Mouse (Mus musculus) myocyte (in vitro differentiated cells): ENCODE measurements around the gene Orc2. TPM values are rescaled to one million over a fixed set of nuclear protein-coding genes. Genes with fewer than 3 reads are reported as not detected.

Experiments used
- H3K27me3 ChIP-seq: one replicate; pipeline ENCODE4 v1.6.1; 2011; ENCODE audit not compliant: control insufficient read depth, insufficient read depth, insufficient read length
- H3K36me3 ChIP-seq: one replicate; pipeline ENCODE4 v1.6.1; 2011; ENCODE audit not compliant: control insufficient read depth, insufficient read depth
- H3K4me2 ChIP-seq: one replicate; pipeline ENCODE4 v1.6.1; 2011; ENCODE audit warnings: low read depth, control low read depth
- H3K4me3 ChIP-seq: one replicate; pipeline ENCODE4 v1.5.1; 2011; ENCODE audit warnings: mild to moderate bottlenecking, control low read depth, moderate library complexity
- H3K79me2 ChIP-seq: one replicate; pipeline ENCODE4 v1.6.1; 2011; ENCODE audit not compliant: control insufficient read depth, insufficient read depth
- H3ac ChIP-seq: one replicate; pipeline ENCODE4 v1.6.1; 2011; ENCODE audit not compliant: control insufficient read depth, insufficient read length
- CEBPB ChIP-seq: IDR thresholded peaks from 2 replicates; pipeline ENCODE4 v1.6.1; 2011; ENCODE audit warnings: mild to moderate bottlenecking, moderate library complexity; ENCODE audit not compliant: poor library complexity, insufficient read depth, severe bottlenecking
- E2F4 ChIP-seq: IDR thresholded peaks from one replicate; pipeline ENCODE4 v1.6.1; 2011; ENCODE audit warnings: mild to moderate bottlenecking, control low read depth, moderate library complexity; ENCODE audit not compliant: insufficient read depth
- MAX ChIP-seq: IDR thresholded peaks from one replicate; pipeline ENCODE4 v1.6.1; 2011; ENCODE audit warnings: low read depth, mild to moderate bottlenecking, control low read depth
- MYOD1 ChIP-seq, 3 experiments: IDR thresholded peaks; one replicate each; pipeline ENCODE4 v1.6.1; 2011; ENCODE audit warnings: control low read depth in 2 of 3, low read depth in 2 of 3, mild to moderate bottlenecking in 2 of 3, moderate library complexity in 1 of 3; ENCODE audit not compliant: insufficient read length in 2 of 3, control insufficient read depth in 1 of 3
- MYOG ChIP-seq, 3 experiments: IDR thresholded peaks; one replicate each; pipeline ENCODE4 v1.6.1; 2011; ENCODE audit warnings: control low read depth in 2 of 3, low read depth in 2 of 3, mild to moderate bottlenecking in 2 of 3; ENCODE audit not compliant: insufficient read length in 2 of 3, control insufficient read depth in 1 of 3, insufficient read depth in 1 of 3
- POLR2A ChIP-seq: IDR thresholded peaks from one replicate; pipeline ENCODE4 v1.6.1; 2011; ENCODE audit warnings: low read depth, mild to moderate bottlenecking, control low read depth, moderate library complexity; ENCODE audit not compliant: insufficient read length
- POLR2AphosphoS2 ChIP-seq: IDR thresholded peaks from one replicate; pipeline ENCODE4 v1.6.1; 2011; ENCODE audit warnings: low read depth, control low read depth; ENCODE audit not compliant: insufficient read length
- REST ChIP-seq: IDR thresholded peaks from one replicate; pipeline ENCODE4 v1.6.1; 2011; ENCODE audit warnings: mild to moderate bottlenecking, control low read depth, moderate library complexity; ENCODE audit not compliant: insufficient read depth, insufficient read length
- SRF ChIP-seq: IDR thresholded peaks from one replicate; pipeline ENCODE4 v1.6.1; 2011; ENCODE audit warnings: low read depth; ENCODE audit not compliant: control insufficient read depth, insufficient read length
- TCF12 ChIP-seq: IDR thresholded peaks from one replicate; pipeline ENCODE4 v1.6.1; 2011; ENCODE audit warnings: mild to moderate bottlenecking, control low read depth; ENCODE audit not compliant: poor library complexity, insufficient read depth, severe bottlenecking
- TCF3 ChIP-seq: IDR thresholded peaks from one replicate; pipeline ENCODE4 v1.6.1; 2011; ENCODE audit warnings: low read depth, control low read depth; ENCODE audit not compliant: insufficient read length
- USF1 ChIP-seq: IDR thresholded peaks from one replicate; pipeline ENCODE4 v1.6.1; 2011; ENCODE audit warnings: low read depth, mild to moderate bottlenecking, control low read depth, moderate library complexity
- polyA plus RNA-seq: library from polyadenylated mRNA; unstranded; fragments of >200 nt; fragmentation: generic; extraction: Trizol; gene quantifications from one replicate; pipeline ENCODE4 v1.2.1, GENCODE M21; 2012; ENCODE audit warnings: missing spikeins

The Orc2 gene
- polyA plus RNA-seq: 11.5 TPM

DNA sequence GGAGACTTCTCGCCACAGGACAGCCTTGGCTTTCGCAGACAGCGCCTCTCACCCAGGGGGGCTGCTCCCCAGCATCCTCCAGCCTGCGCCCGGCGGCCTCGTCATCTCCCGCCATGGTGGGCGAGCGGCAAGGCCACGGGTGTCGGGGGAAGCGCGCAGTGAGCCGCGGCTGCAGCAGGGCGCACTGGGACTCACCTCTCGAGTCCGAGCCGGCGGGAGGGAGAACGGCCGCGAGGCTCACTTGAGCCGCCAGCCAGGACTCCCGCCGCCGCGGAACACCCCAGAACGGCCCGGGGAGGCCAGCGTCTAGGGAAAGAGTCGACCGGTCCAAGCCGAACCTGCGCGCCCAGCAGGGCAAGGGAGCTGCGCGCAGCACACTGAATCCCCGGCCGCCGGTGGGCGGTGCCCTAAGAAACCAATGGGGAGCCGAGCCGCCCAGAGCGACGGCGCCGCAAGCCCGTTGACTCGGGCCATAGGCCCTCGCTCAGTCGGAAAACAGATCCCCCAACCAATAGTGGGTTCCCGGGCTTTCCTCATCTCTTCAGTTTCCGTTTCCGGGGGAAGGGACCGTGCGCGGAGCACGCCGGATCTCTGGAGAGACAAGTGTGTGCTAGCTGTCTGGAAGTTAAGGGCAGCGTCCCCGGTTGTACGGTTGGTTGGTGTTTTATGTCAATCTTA is at the start of gene Orc2:
Gene Orc2 (minus strand): TSS at position 533 of the 678 bp plus-strand sequence.
- TF ChIP-seq REST (no peak), TCF12 (no peak), MYOG (IDR thresholded peaks at IDR 0.05; ENCODE audit: control insufficient read depth in 1 of 3, insufficient read depth in 1 of 3, insufficient read length in 2 of 3, low read depth in 2 of 3) (peak in 1 of 3 experiments; percentile 5), TCF3 (no peak), POLR2A (peak; percentile 82), USF1 (no peak), SRF (no peak), MYOD1 (IDR thresholded peaks at IDR 0.05; ENCODE audit: control insufficient read depth in 1 of 3, insufficient read length in 2 of 3, low read depth in 2 of 3) (peak in 1 of 3 experiments; percentile 14), E2F4 (peak; percentile 48), POLR2AphosphoS2 (peak; percentile 58), MAX (no peak)
- peak within 1 kb of the TSS; percentile 60 for H3K4me3 ChIP-seq
- peaks cover 39% of the 10 kb centered on the region for H3K79me2 ChIP-seq
- peak within 1 kb of the TSS; percentile 90 for H3K4me2 ChIP-seq
- no peaks in the 10 kb centered on the region for H3K27me3 ChIP-seq
- H3K36me3 ChIP-seq: peaks cover 4% of the 10 kb centered on the region
- H3ac ChIP-seq: peak within 1 kb of the TSS; percentile 63

DNA sequence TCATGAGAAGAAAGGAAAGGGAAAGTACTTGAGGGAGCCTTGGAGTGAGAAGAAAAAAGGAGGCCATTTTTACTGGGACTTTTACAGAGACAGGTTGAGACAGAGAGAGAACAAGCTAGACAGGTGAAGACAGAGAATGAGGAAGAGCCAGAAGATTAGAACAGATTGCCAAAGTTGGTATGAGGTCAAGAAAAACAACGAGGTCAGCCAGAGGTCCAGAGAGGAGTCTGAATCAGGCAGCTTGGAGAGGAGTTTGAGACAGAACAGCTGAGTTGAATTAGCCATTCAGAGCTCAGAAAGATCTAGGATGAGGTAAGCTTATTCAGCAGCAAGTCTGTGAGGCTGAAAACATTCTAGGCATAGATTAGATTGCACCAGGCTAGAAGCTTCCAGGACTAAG is 36.5 kb upstream of the Orc2 start:
- TF ChIP-seq REST (no peak), POLR2A (no peak), USF1 (no peak), POLR2AphosphoS2 (no peak), TCF3 (no peak), CEBPB (no peak), MAX (no peak), E2F4 (no peak), MYOD1 (IDR thresholded peaks at IDR 0.05; ENCODE audit: control insufficient read depth in 1 of 3, insufficient read length in 2 of 3, low read depth in 2 of 3) (no peak), TCF12 (no peak), SRF (no peak), MYOG (IDR thresholded peaks at IDR 0.05; ENCODE audit: control insufficient read depth in 1 of 3, insufficient read depth in 1 of 3, insufficient read length in 2 of 3, low read depth in 2 of 3) (no peak)
- no peak overlapping the region for H3ac ChIP-seq
- no peak overlapping the region for H3K4me2 ChIP-seq
- no peaks in the 10 kb centered on the region for H3K79me2 ChIP-seq
- H3K27me3 ChIP-seq: no peaks in the 10 kb centered on the region
- H3K36me3 ChIP-seq: peaks cover 41% of the 10 kb centered on the region
- no peak overlapping the region for H3K4me3 ChIP-seq

DNA sequence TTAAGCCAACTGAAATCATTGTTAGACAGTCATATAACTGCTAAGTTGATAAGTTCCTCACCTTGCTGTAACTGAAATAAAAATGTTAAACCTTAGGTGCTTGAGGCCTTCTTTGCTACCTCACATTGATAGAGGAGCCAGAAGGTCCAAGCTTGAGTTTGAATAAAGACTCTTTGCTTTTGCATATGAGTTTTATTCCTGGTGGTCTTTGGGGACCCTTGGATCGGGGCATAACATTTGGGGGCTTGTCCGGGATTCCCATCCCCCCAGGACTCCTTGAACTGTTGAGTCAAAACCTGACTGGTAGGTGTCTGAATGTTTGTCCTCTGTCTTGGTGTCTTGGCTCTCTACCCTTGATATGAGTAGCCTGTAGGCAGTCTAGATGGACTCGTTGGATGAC is 2.3 kb upstream of the Orc2 start:
- no peak overlapping the region for H3K4me3 ChIP-seq
- H3K79me2 ChIP-seq: peaks cover 30% of the 10 kb centered on the region
- no peak overlapping the region for H3ac ChIP-seq
- no peaks in the 10 kb centered on the region for H3K36me3 ChIP-seq
- no peak overlapping the region for H3K4me2 ChIP-seq
- TF ChIP-seq MYOD1 (IDR thresholded peaks at IDR 0.05; ENCODE audit: control insufficient read depth in 1 of 3, insufficient read length in 2 of 3, low read depth in 2 of 3) (no peak), USF1 (no peak), MYOG (IDR thresholded peaks at IDR 0.05; ENCODE audit: control insufficient read depth in 1 of 3, insufficient read depth in 1 of 3, insufficient read length in 2 of 3, low read depth in 2 of 3) (no peak), TCF3 (no peak), CEBPB (no peak), SRF (no peak), TCF12 (no peak), MAX (no peak), REST (no peak), E2F4 (no peak), POLR2AphosphoS2 (no peak), POLR2A (no peak)
- no peaks in the 10 kb centered on the region for H3K27me3 ChIP-seq

DNA sequence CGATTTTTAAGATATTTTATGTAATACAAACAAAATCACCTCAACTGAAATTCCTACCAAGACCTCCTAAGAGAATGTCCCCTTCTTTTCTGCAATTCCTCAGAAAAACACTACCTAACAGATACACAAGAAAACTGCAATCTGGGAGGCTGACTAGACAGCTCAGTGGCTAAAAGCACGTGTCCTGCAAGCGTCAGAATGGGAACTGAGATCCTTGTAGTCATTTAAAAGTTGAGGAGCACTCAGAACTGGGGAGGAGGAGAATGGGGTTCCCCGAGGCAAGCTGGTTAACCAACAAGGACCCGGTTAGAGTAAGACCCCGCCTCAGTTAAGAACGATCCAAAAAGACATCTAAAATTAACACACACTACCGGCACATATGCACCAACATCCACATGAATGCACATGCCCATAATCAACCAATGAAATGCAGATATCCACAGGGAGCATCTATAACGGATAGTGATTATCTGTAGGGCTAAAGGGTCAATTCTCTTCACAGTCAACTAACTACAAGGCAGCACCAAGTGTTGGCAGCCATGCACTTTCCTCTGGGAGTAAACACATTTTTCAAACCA is 1.0 kb downstream of the Orc2 start:
- H3K4me2 ChIP-seq: peak overlapping the region; percentile 90
- H3K79me2 ChIP-seq: peaks cover 39% of the 10 kb centered on the region
- TF ChIP-seq MYOD1 (IDR thresholded peaks at IDR 0.05; ENCODE audit: control insufficient read depth in 1 of 3, insufficient read length in 2 of 3, low read depth in 2 of 3) (no peak), CEBPB (no peak), E2F4 (no peak), TCF3 (no peak)
- H3K4me3 ChIP-seq: peak overlapping the region; percentile 60
- H3ac ChIP-seq: peak overlapping the region; percentile 63
- H3K36me3 ChIP-seq: peaks cover 12% of the 10 kb centered on the region
- H3K27me3 ChIP-seq: no peaks in the 10 kb centered on the region

DNA sequence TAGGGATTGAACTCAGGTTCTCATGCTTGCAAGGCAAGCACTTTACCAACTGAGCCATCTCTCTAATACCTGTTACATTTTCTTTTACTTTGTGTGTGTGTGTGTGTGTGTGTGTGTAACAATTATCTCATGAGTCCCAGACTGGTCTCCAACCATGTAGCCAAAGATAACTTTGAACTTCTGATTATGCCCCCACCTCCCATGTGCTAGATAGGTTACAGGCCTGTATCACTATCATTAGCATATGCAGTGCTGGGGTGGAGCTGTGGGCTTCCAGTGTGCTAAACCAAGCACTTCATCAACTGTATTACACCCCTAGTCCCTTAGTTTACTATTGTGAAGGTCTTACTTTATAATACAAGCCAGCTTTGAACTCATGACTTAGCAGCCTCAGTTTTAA is 1.8 kb downstream of the Orc2 start:
- TF ChIP-seq TCF3 (no peak), MYOG (IDR thresholded peaks at IDR 0.05; ENCODE audit: control insufficient read depth in 1 of 3, insufficient read depth in 1 of 3, insufficient read length in 2 of 3, low read depth in 2 of 3) (no peak), MAX (no peak), MYOD1 (IDR thresholded peaks at IDR 0.05; ENCODE audit: control insufficient read depth in 1 of 3, insufficient read length in 2 of 3, low read depth in 2 of 3) (no peak), POLR2AphosphoS2 (no peak), E2F4 (no peak), USF1 (no peak)
- Histone ChIP-seq H3K27me3 (no peaks in the 10 kb centered on the region), H3K4me2 (peak overlapping the region; percentile 90), H3K4me3 (peak overlapping the region; percentile 60), H3ac (no peak overlapping the region), H3K79me2 (peaks cover 39% of the 10 kb centered on the region), H3K36me3 (peaks cover 19% of the 10 kb centered on the region)
